Mouse (Mus musculus) heart, postnatal 0 days (tissue): ENCODE measurements around the gene Trp53. TPM values are rescaled to one million over a fixed set of nuclear protein-coding genes. Genes with fewer than 3 reads are reported as not detected.

Source experiments
- ATAC-seq: fragments of 200-750 bp; cut with Nextera tagmentation; 2 replicates; pipeline ENCODE4 v1.8.0; 2017; ENCODE audit warnings: low read depth, moderate number of reproducible peaks, moderate library complexity; ENCODE audit not compliant: insufficient read depth
- DNase-seq: peaks from one replicate; pipeline ENCODE4 v3.0.0-alpha.2; 2016; ENCODE audit warnings: low spot score
- H3K27ac ChIP-seq: fragments of 300-500 bp; sonication (generic); 2 replicates; pipeline ENCODE4 v1.5.1; 2014; ENCODE audit warnings: low read depth, mild to moderate bottlenecking
- H3K27me3 ChIP-seq: fragments of 300-500 bp; sonication (generic); 2 replicates; pipeline ENCODE4 v1.6.1; 2014; ENCODE audit warnings: low read length, mixed read lengths; ENCODE audit not compliant: control insufficient read depth, insufficient read depth
- H3K36me3 ChIP-seq: fragments of 300-500 bp; sonication (generic); replicated peaks from 2 replicates; pipeline ENCODE4 v1.6.1; 2014; ENCODE audit warnings: low read length, mixed read lengths; ENCODE audit not compliant: control insufficient read depth, insufficient read depth
- H3K4me1 ChIP-seq: fragments of 300-500 bp; sonication (generic); 2 replicates; pipeline ENCODE4 v1.6.1; 2014; ENCODE audit warnings: antibody characterized with exemption; ENCODE audit not compliant: control insufficient read depth, insufficient read depth
- H3K4me2 ChIP-seq: fragments of 300-500 bp; sonication (generic); 2 replicates; pipeline ENCODE4 v1.6.1; 2014; ENCODE audit warnings: low read depth, mild to moderate bottlenecking, low read length, moderate library complexity
- H3K4me3 ChIP-seq: fragments of 300-500 bp; sonication (generic); 2 replicates; pipeline ENCODE4 v1.5.1; 2014; ENCODE audit warnings: low read depth, low read length
- H3K9ac ChIP-seq: fragments of 300-500 bp; sonication (generic); replicated peaks from 2 replicates; pipeline ENCODE4 v1.6.1; 2014; ENCODE audit warnings: low read depth, low read length, mixed read lengths
- H3K9me3 ChIP-seq: fragments of 300-500 bp; sonication (generic); replicated peaks from 2 replicates; pipeline ENCODE4 v1.6.1; 2016; ENCODE audit warnings: low read length; ENCODE audit not compliant: control insufficient read depth
- CTCF ChIP-seq: IDR thresholded peaks from 2 replicates; pipeline ENCODE4 v1.5.1; 2016; ENCODE audit warnings: antibody characterized with exemption, control low read depth, low read depth
- EP300 ChIP-seq: IDR thresholded peaks from 2 replicates; pipeline ENCODE4 v1.6.1; 2016; ENCODE audit warnings: antibody characterized with exemption, low read depth
- WGBS: fragments of 180-500 bp; shearing (Covaris S2); extraction: QIAGEN DNeasy Blood & Tissue Kit; methylation state at CpG from one replicate; pipeline ENCODE4 v1.1.7; 2014; 5-methylcytosine and 5-hydroxymethylcytosine counted together
- polyA plus RNA-seq: library from polyadenylated mRNA; unstranded; fragments of >200 nt; fragmentation: Nextera tagmentation; extraction: Ambion mirVana; gene quantifications from 2 replicates; pipeline ENCODE4 v1.2.1, GENCODE M21; 2015
- total RNA-seq: library from RNA; depleted of rRNA; stranded (reverse); fragments of >200 nt; gene quantifications from 2 replicates; pipeline ENCODE4 v1.2.3, GENCODE M21; 2014; ENCODE audit warnings: low replicate concordance

The Trp53 gene
- total and polyA plus RNA-seq, 2 experiments from 2014 or later, result 31.5 to 33.6 TPM

DNA sequence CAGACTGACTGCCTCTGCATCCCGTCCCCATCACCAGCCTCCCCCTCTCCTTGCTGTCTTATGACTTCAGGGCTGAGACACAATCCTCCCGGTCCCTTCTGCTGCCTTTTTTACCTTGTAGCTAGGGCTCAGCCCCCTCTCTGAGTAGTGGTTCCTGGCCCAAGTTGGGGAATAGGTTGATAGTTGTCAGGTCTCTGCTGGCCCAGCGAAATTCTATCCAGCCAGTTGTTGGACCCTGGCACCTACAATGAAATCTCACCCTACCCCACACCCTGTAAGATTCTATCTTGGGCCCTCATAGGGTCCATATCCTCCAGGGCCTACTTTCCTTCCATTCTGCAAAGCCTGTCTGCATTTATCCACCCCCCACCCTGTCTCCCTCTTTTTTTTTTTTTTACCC, 11.3 kb downstream of the Trp53 start:
- Histone ChIP-seq H3K27me3 (no peaks in the 10 kb centered on the region), H3K9me3 (no peaks in the 10 kb centered on the region), H3K27ac (no peak overlapping the region), H3K4me1 (no peaks in the 10 kb centered on the region), H3K4me3 (no peak overlapping the region), H3K36me3 (peaks cover 59% of the 10 kb centered on the region), H3K4me2 (no peak overlapping the region), H3K9ac (no peak overlapping the region)
- TF ChIP-seq CTCF (no peak), EP300 (no peak)
- WGBS, result 83% methylated on average over 3 of the region's 3 CpGs
- ATAC-seq (no peak), DNase-seq (no peak)

DNA sequence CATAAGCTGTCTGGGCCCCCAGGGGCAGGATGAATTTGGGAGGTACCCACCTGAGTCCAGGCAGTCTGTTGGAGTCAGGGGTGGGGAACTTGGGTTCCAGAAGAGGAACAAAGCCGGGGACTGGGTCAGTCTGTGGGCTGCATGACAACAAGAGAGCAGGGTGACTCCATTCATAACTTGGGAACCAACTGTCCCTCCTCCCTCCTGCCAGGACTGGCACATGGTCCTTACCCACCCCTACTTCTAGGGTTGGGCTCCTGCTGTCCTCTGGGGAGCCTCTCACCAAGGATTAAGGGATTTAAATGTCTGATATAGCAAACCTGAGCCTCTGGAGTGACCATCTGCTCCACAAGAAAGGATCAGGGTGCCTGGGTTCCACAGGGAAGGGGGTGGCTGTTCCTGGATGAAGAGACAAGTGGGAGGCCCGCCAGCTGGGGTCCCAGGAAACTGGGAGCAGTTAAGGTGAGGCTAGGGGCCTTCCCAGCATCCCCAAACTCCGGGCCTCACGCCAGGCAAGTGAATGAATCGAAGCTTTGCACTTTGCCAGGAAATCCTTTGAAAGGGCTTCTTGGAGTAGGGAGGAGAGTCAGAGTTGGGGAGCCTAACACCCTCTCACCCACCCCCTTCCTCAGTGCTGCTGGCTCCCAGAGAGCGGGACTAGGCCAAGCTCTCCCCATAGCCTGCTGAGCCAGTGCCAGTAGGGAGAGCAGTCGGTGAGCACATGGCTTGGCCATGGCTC, 11.9 kb downstream of the Trp53 start:
- H3K4me2 ChIP-seq, result no peak overlapping the region
- no peak overlapping the region for H3K27ac ChIP-seq
- H3K27me3 ChIP-seq, result no peaks in the 10 kb centered on the region
- no peak overlapping the region for H3K9ac ChIP-seq
- H3K4me3 ChIP-seq, result no peak overlapping the region
- 63% methylated on average over 7 of the region's 7 CpGs for WGBS
- DNase-seq (no peak), ATAC-seq (no peak)
- H3K36me3 ChIP-seq, result peaks cover 58% of the 10 kb centered on the region
- H3K4me1 ChIP-seq, result no peaks in the 10 kb centered on the region
- H3K9me3 ChIP-seq, result no peaks in the 10 kb centered on the region
- TF ChIP-seq CTCF (no peak), EP300 (no peak)

DNA sequence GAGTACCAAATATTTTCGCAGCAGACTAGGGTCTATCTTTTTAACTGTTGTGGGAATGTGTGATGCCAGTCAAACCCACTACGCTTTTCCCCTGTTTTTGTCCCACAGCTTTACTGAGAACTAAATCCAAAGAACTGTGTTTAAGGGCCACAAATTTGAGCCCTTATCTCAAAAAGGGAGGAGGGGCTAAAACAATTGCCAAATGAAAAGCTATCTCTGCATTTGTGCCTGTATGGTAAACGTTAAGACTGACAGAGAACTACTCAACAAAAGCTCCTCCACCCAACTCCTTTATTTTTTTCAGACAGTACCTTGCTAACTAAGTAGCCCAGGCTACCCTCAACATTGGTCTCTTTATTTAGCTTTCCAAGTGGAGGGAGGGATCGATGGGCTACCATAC, 12.6 kb downstream of the Trp53 start:
- DNase-seq (no peak), ATAC-seq (no peak)
- no peaks in the 10 kb centered on the region for H3K9me3 ChIP-seq
- H3K4me2 ChIP-seq, result no peak overlapping the region
- no peak for TF ChIP-seq EP300
- no peak for TF ChIP-seq CTCF
- WGBS, result 71% methylated on average over 4 of the region's 4 CpGs
- no peak overlapping the region for H3K27ac ChIP-seq
- H3K4me3 ChIP-seq, result no peak overlapping the region
- H3K4me1 ChIP-seq, result no peaks in the 10 kb centered on the region
- H3K36me3 ChIP-seq, result peaks cover 51% of the 10 kb centered on the region
- H3K9ac ChIP-seq, result no peak overlapping the region
- no peaks in the 10 kb centered on the region for H3K27me3 ChIP-seq

DNA sequence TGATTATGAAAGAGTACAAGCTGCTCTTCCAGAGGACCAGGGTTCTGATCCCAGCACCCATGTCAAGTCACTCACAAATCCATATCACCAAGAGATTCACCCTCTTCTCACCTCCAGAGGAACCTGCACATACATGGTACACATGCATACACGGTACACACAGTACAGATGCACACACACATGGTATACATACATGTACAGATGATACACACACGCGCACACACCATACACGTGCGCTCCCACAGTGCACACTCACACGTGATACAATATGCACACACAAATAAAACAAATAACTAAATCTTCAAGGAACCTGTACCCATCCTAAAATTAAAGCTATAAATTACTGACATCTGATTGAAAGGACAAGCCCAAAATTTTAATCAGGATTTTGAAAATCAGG, 14.7 kb downstream of the Trp53 start:
- H3K4me2 ChIP-seq, result no peak overlapping the region
- DNase-seq, result no peak
- peaks cover 30% of the 10 kb centered on the region for H3K36me3 ChIP-seq
- H3K27me3 ChIP-seq, result no peaks in the 10 kb centered on the region
- ATAC-seq, result no peak
- no peak for TF ChIP-seq CTCF
- TF ChIP-seq EP300, result no peak
- 95% methylated on average over 6 of the region's 6 CpGs for WGBS
- peaks cover 7% of the 10 kb centered on the region; the same call in 1 of the 2 replicates for H3K4me1 ChIP-seq
- no peaks in the 10 kb centered on the region for H3K9me3 ChIP-seq
- no peak overlapping the region for H3K27ac ChIP-seq
- H3K4me3 ChIP-seq, result no peak overlapping the region
- no peak overlapping the region for H3K9ac ChIP-seq

DNA sequence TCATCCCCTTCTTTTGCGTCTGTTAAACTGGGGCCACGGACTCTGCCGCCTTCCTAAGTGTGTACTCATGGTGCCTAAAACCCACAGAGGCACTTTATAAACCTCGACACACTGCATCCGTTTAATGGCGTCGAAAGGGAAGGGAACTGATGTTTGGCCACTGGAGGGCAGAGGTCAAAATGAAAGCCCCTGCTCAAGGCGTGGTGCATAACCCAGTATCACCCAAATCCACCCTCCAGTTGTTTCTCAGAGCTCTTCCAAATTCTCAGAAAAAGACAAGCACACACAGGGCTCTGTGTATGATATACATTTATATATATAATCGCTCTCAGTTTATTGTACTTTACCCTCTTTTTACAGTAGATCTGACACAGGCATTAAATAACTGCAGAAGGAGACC, 19.3 kb downstream of the Trp53 start:
- ATAC-seq (no peak), DNase-seq (no peak)
- no peaks in the 10 kb centered on the region for H3K27me3 ChIP-seq
- no peak overlapping the region for H3K9ac ChIP-seq
- TF ChIP-seq CTCF, result 0 out of 2 replicates have a peak, but pooled peaks have one; percentile 4
- no peak for TF ChIP-seq EP300
- no peaks in the 10 kb centered on the region for H3K9me3 ChIP-seq
- peaks cover 45% of the 10 kb centered on the region for H3K4me1 ChIP-seq
- H3K27ac ChIP-seq, result peak overlapping the region; percentile 73
- H3K4me2 ChIP-seq, result no peak overlapping the region
- WGBS, result 21% methylated on average over 9 of the region's 9 CpGs
- H3K36me3 ChIP-seq, result no peaks in the 10 kb centered on the region; the same call in 1 of the 2 replicates
- no peak overlapping the region for H3K4me3 ChIP-seq

DNA sequence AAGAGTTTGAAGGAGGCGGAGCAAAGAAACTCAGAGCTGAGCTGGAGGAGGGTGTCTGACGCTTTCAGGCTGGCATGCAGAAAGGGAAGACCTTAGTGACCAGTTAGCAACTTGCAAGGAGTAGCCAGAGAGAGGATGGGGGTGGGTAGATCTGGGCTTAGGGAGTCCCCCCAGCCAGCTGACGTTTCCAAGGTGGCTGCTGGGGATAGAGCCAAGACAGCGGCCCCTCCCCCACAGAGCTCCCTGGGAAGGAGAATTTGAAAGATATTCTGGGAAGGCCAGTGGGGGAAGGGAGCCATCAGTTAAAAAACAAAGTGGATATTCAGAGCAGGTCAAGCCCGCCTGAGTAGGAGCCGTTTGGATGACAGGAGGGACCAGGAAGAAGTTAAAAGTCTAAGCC, 19.9 kb downstream of the Trp53 start:
- H3K9me3 ChIP-seq, result no peaks in the 10 kb centered on the region
- DNase-seq, result peak; percentile 65
- no peaks in the 10 kb centered on the region for H3K27me3 ChIP-seq
- H3K4me2 ChIP-seq, result peak overlapping the region; percentile 33
- 12% methylated on average over 6 of the region's 6 CpGs for WGBS
- H3K4me1 ChIP-seq, result peaks cover 51% of the 10 kb centered on the region
- H3K36me3 ChIP-seq, result no peaks in the 10 kb centered on the region
- TF ChIP-seq EP300 (0 out of 2 replicates have a peak, but pooled peaks have one; percentile 52), CTCF (no peak)
- H3K9ac ChIP-seq, result no peak overlapping the region
- H3K27ac ChIP-seq, result peak overlapping the region; percentile 73
- H3K4me3 ChIP-seq, result no peak overlapping the region
- peak; percentile 69 for ATAC-seq
